Mouse (Mus musculus) liver, adult 2 months (tissue): ENCODE measurements around the gene H2-M5. TPM values are rescaled to one million over a fixed set of nuclear protein-coding genes. Genes with fewer than 3 reads are reported as not detected.

Experiments
- DNase-seq: peaks from one replicate; pipeline ENCODE4 v3.0.0-alpha.2; 2011; ENCODE audit warnings: low read depth, low spot score; ENCODE audit errors: extremely low read depth
- H3K27ac ChIP-seq: fragments of 200-500 bp; replicated peaks from 2 replicates; pipeline ENCODE4 v1.5.1; 2012; ENCODE audit warnings: low read depth, mild to moderate bottlenecking, control low read depth, inconsistent platforms, low read length; ENCODE audit not compliant: insufficient read depth
- H3K27me3 ChIP-seq: fragments of 200-500 bp; 2 replicates; pipeline ENCODE4 v1.6.1; 2012; ENCODE audit warnings: mild to moderate bottlenecking, moderate library complexity, low read length, inconsistent platforms; ENCODE audit not compliant: control insufficient read depth, insufficient read depth
- H3K36me3 ChIP-seq: fragments of 200-500 bp; 2 replicates; pipeline ENCODE4 v1.6.1; 2012; ENCODE audit warnings: low read length, inconsistent platforms; ENCODE audit not compliant: control insufficient read depth, insufficient read depth
- H3K4me1 ChIP-seq: fragments of 200-500 bp; 2 replicates; pipeline ENCODE4 v1.6.1; 2011; ENCODE audit warnings: low read length; ENCODE audit not compliant: control insufficient read depth, insufficient read depth
- H3K4me3 ChIP-seq: fragments of 200-500 bp; 2 replicates; pipeline ENCODE4 v1.5.1; 2011; ENCODE audit warnings: low read depth, mild to moderate bottlenecking, control low read depth, low read length, moderate library complexity; ENCODE audit not compliant: insufficient read depth
- H3K79me2 ChIP-seq: fragments of 200-500 bp; 2 replicates; pipeline ENCODE4 v1.6.1; 2012; ENCODE audit warnings: inconsistent platforms, mild to moderate bottlenecking, low read length, moderate library complexity; ENCODE audit not compliant: control insufficient read depth, insufficient read depth
- H3K9ac ChIP-seq: fragments of 200-500 bp; 2 replicates; pipeline ENCODE4 v1.6.1; 2012; ENCODE audit warnings: low read depth, mild to moderate bottlenecking, control low read depth, inconsistent platforms, low read length
- CTCF ChIP-seq: fragments of 200-500 bp; IDR thresholded peaks from 2 replicates; pipeline ENCODE4 v1.5.1; 2011; ENCODE audit warnings: low read depth, low read length, control low read depth
- POLR2A ChIP-seq: fragments of 200-500 bp; IDR thresholded peaks from 2 replicates; pipeline ENCODE4 v1.6.1; 2011; ENCODE audit warnings: low read length, control low read depth; ENCODE audit not compliant: insufficient read depth; ENCODE audit errors: extremely low read depth
- WGBS: fragments of 180-500 bp; shearing (Covaris S2); methylation state at CpG from one replicate; pipeline ENCODE4 v1.1.7; 2018; 5-methylcytosine and 5-hydroxymethylcytosine counted together
- polyA plus RNA-seq: library from polyadenylated mRNA; depleted of rRNA; stranded (reverse); fragments of >200 nt; gene quantifications from 2 replicates; pipeline ENCODE4 v1.2.3, GENCODE M21; 2012
- total RNA-seq: library from RNA; depleted of rRNA; stranded (reverse); fragments of >200 nt; gene quantifications from 2 replicates; pipeline ENCODE4 v1.2.3, GENCODE M21; 2014

The H2-M5 gene
- total and polyA plus RNA-seq, 2 experiments = not detected

DNA sequence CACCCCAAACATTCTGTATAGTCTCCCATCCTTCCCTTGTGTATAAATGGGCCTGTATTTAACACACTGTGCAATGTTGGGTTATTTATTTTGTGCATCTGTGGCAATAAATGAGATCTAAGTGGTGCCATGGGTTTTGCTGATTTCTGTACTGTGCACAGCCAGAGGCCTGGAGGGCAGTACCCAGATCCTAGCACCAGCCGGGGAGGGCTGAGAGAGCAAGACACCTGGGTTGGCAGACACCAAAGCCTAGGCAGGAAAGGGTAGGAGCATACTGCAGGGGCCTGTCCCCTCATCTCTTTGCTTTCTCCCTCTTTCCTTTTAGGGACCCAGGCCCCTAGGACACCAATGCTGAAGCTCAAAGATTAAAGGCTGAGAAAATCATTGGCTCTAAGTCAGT lies 41.1 kb downstream of the H2-M5 start:
- H3K27me3 ChIP-seq = no peaks in the 10 kb centered on the region
- peaks cover 5% of the 10 kb centered on the region for H3K4me1 ChIP-seq
- TF ChIP-seq CTCF (no peak), POLR2A (no peak)
- no peak overlapping the region for H3K27ac ChIP-seq
- peaks cover 4% of the 10 kb centered on the region; the same call in 1 of the 2 replicates for H3K36me3 ChIP-seq
- H3K9ac ChIP-seq = no peak overlapping the region
- no peaks in the 10 kb centered on the region; the same call in 1 of the 2 replicates for H3K79me2 ChIP-seq
- 88% methylated on average over 1 of the region's 1 CpGs for WGBS
- no peak overlapping the region for H3K4me3 ChIP-seq
- DNase-seq = no peak

- H3K79me2 ChIP-seq = peaks cover 5% of the 10 kb centered on the region; the same call in 1 of the 2 replicates
- peaks cover 4% of the 10 kb centered on the region; the same call in 1 of the 2 replicates for H3K36me3 ChIP-seq
- TF ChIP-seq CTCF (no peak), POLR2A (no peak)
- peak overlapping the region; percentile 46 for H3K4me3 ChIP-seq
- H3K27ac ChIP-seq = no peak overlapping the region
- no peak for DNase-seq
- 43% methylated on average over 55 of the region's 62 CpGs for WGBS
- H3K4me1 ChIP-seq = peaks cover 5% of the 10 kb centered on the region
- H3K9ac ChIP-seq = peak overlapping the region; percentile 45
- H3K27me3 ChIP-seq = no peaks in the 10 kb centered on the region
Observed at GRCm38 (mm10) chr17:36947051-36947819, 42.1 kb downstream of the H2-M5 start.

DNA sequence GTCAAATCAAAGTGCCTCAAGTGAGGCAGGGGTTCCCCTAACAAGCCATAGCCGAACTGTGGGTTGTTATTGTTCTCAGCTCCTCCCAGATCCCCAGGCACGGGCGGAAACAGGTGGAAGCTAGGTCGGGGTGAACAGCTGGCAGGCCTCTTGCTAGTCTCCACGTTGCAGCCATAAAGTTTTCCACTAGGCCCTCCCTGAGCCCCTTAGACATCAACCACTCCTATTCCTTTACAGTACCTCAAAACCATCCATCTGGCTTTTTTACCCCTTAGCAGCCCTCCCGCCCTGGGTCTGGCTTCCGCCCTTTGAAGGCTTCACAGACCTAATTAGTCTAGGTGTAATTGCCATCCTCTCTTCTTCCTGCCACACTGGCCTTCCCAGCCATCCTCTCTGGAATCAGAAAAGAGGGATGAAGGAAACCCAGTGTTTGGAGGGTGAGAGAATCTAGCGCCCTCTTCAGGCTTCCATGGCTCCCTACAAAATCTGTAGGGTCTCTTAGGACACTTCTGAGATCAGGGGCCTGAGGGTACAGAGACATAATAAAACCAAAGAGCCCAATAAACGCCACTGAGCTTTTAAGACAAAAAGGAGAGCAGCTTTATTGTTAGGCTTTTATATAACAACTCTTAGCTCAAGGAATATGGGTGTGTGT lies 45.1 kb downstream of the H2-M5 start:
- 46% methylated on average over 9 of the region's 9 CpGs for WGBS
- Histone ChIP-seq H3K9ac (peak overlapping the region; percentile 92), H3K27me3 (no peaks in the 10 kb centered on the region), H3K79me2 (peaks cover 5% of the 10 kb centered on the region; the same call in 1 of the 2 replicates), H3K27ac (no peak overlapping the region), H3K4me1 (peaks cover 5% of the 10 kb centered on the region), H3K36me3 (peaks cover 4% of the 10 kb centered on the region; the same call in 1 of the 2 replicates), H3K4me3 (peak overlapping the region; percentile 73; the same call in 1 of the 2 replicates)
- TF ChIP-seq POLR2A (no peak), CTCF (no peak)
- DNase-seq = peak; percentile 6

- WGBS = 35% methylated on average over 5 of the region's 5 CpGs
- Histone ChIP-seq H3K27me3 (no peaks in the 10 kb centered on the region), H3K9ac (peak overlapping the region; percentile 92), H3K79me2 (peaks cover 5% of the 10 kb centered on the region; the same call in 1 of the 2 replicates), H3K4me1 (peaks cover 5% of the 10 kb centered on the region), H3K27ac (no peak overlapping the region), H3K4me3 (peak overlapping the region; percentile 73), H3K36me3 (peaks cover 2% of the 10 kb centered on the region; the same call in 1 of the 2 replicates)
- DNase-seq = no peak
- TF ChIP-seq POLR2A (no peak), CTCF (no peak)
Observed at GRCm38 (mm10) chr17:36943691-36944090, 45.6 kb downstream of the H2-M5 start.

DNA sequence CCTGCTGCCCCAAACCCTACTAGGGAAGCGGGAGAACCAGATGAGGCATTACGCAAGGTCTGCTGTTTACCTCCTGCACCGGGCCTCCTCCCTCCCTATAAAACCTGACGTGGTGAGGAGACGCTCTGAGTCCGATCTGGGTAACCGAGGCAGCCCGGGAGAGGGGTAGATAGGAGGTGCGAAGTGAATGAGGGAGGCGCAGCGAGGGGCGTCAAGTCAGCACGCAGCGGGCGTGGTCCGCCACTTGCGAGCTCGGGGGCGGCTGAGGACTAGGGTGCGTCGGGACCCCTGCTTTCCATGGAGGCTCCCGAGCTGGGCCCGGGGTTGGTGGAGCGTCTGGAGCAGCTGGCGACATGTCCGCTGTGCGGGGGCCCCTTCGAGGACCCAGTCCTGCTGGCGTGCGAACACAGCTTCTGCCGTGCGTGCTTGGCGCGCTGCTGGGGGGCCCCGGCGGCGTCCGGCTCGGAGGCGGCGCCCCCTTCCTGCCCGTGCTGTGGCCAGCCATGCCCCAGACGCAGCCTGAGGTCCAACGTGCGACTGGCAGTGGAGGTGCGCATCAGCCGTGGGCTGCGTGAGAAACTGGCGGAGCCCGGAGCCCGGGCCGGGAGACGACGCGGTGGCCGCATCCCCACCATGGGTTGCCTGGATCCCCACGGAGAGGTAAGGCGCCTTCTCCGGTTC lies 46.4 kb downstream of the H2-M5 start, which contains the start of gene Rnf39:
Gene Rnf39, plus strand, starts transcription at position 128 of the 681 bp plus-strand sequence.
- DNase-seq = peak; percentile 90
- peak within 1 kb of the TSS; percentile 92 for H3K9ac ChIP-seq
- WGBS = 1% methylated on average over 59 of the region's 59 CpGs
- H3K27me3 ChIP-seq = no peaks in the 10 kb centered on the region
- peak within 1 kb of the TSS; percentile 73 for H3K4me3 ChIP-seq
- peaks cover 2% of the 10 kb centered on the region; the same call in 1 of the 2 replicates for H3K36me3 ChIP-seq
- peaks cover 5% of the 10 kb centered on the region; the same call in 1 of the 2 replicates for H3K79me2 ChIP-seq
- TF ChIP-seq POLR2A = peak; percentile 89
- no peak for TF ChIP-seq CTCF
- H3K4me1 ChIP-seq = peaks cover 5% of the 10 kb centered on the region
- peak within 1 kb of the TSS; percentile 96 for H3K27ac ChIP-seq
